In the genomic region with DNA sequence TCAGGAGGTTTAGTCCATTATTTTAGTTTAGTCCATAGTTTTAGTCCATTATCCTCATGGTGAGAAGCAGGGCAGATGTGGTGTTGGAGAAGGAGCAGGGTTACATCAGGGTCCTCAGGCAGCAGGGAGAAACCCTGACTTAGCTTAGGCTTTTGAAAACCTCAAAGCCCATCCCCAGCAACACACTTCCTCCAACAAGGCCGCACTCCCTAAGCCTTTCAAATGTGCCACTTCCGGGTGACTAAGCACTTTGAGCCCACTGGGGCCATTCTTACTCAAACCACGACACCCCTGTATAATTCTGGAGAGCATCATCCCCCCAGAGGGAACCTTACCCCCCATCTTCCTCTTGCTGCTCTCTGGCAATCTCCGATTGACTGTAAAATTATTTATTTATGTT, we compare ENCODE assay signal across 20 mouse cellular contexts. TPM values are rescaled to one million over a fixed set of nuclear protein-coding genes. Genes with fewer than 3 reads are reported as not detected.
DNase-seq lines count a peak whose midpoint lies in the region; ATAC-seq lines count a peak whose summit lies in the region.
"Had no signal": no experiment of that assay in that cellular context is flagged by ENCODE, and none has a peak within 500 bp of the region (broad histone marks: within the 10 kb centered on the region; RNA-seq: fewer than 3 reads in every experiment).

No protein-coding gene starts in this region.

- peak; percentile 54 for ATAC-seq in activated CD4-positive, CD25-positive, alpha-beta regulatory T cell, adult 4 months
- ATAC-seq in liver, embryonic 15.5 days (ENCODE audit: insufficient read depth): no peak
- ATAC-seq in heart, embryonic 12.5 days (ENCODE audit: insufficient number of reproducible peaks, low FRiP score): no peak
- ATAC-seq: forebrain, embryonic 13.5 days had no signal

- H3K4me2 ChIP-seq in liver, embryonic 15.5 days: no peak overlapping the region
- no peak overlapping the region for H3K4me2 ChIP-seq in heart, embryonic 12.5 days
- H3K4me2 ChIP-seq: forebrain, embryonic 13.5 days; heart, embryonic 11.5 days; midbrain, embryonic 11.5 days had no signal

- H3K9me3 ChIP-seq in liver, embryonic 15.5 days (replicated peaks): no peaks in the 10 kb centered on the region
- peaks cover 6% of the 10 kb centered on the region; the same call in 1 of the 2 replicates for H3K9me3 ChIP-seq in heart, embryonic 12.5 days (replicated peaks)
- H3K9me3 ChIP-seq: forebrain, embryonic 13.5 days had no signal

- WGBS in liver, embryonic 15.5 days (ENCODE audit: insufficient replicate concordance): 32% methylated on average over 4 of the region's 4 CpGs
- WGBS in heart, embryonic 12.5 days: 79% methylated on average over 4 of the region's 4 CpGs

- peaks cover 42% of the 10 kb centered on the region for H3K4me1 ChIP-seq in liver, embryonic 15.5 days (replicated peaks)
- peaks cover 6% of the 10 kb centered on the region; the same call in 1 of the 2 replicates for H3K4me1 ChIP-seq in heart, embryonic 12.5 days (replicated peaks)

- H3K27ac ChIP-seq in liver, embryonic 15.5 days (replicated peaks): peak overlapping the region; percentile 93; the same call in 1 of the 2 replicates
- no peak overlapping the region; the same call in 1 of the 2 replicates for H3K27ac ChIP-seq in heart, embryonic 12.5 days (ENCODE audit: poor library complexity, severe bottlenecking)
- H3K27ac ChIP-seq: forebrain, embryonic 13.5 days; stomach, postnatal 0 days had no signal

- no peak overlapping the region for H3K9ac ChIP-seq in liver, embryonic 15.5 days
- H3K9ac ChIP-seq in heart, embryonic 12.5 days: no peak overlapping the region
- H3K9ac ChIP-seq: forebrain, embryonic 13.5 days; liver, embryonic 14.5 days had no signal

- peak; percentile 20 for DNase-seq in thymus, postnatal 25 days
- DNase-seq in thymus, adult 18-20 months: no peak
- no peak for DNase-seq in lung, postnatal 14 days
- DNase-seq in right cerebral cortex, postnatal 10 days (ENCODE audit: low spot score in 2 of 2): no peak
- DNase-seq: cerebellum, postnatal 10 days; gastrocnemius, postnatal 25 days; heart, postnatal 4 days; kidney, adult 8-10 months; layer of hippocampus, postnatal 36 days; left cerebral cortex, postnatal 4 days; lung, postnatal 10 days had no signal

- peaks cover 19% of the 10 kb centered on the region; the same call in 1 of the 2 replicates for H3K27me3 ChIP-seq in liver, embryonic 15.5 days
- no peaks in the 10 kb centered on the region for H3K27me3 ChIP-seq in heart, embryonic 12.5 days (replicated peaks)
- H3K27me3 ChIP-seq: forebrain, embryonic 13.5 days had no signal

- no peaks in the 10 kb centered on the region for H3K36me3 ChIP-seq in liver, embryonic 15.5 days (replicated peaks)
- H3K36me3 ChIP-seq in heart, embryonic 12.5 days: no peaks in the 10 kb centered on the region

- no peak overlapping the region for H3K4me3 ChIP-seq in liver, embryonic 15.5 days (replicated peaks)
- H3K4me3 ChIP-seq in heart, embryonic 12.5 days: no peak overlapping the region
- H3K4me3 ChIP-seq: forebrain, embryonic 13.5 days had no signal

RNA-seq across cellular contexts. Expression of gene Wfikkn2, which starts 14.0 kb away (rescaled TPM):
- polyA plus RNA-seq in activated CD4-positive, CD25-positive, alpha-beta regulatory T cell, adult 4 months (2017; shearing (Covaris generic)): 1 to 10 TPM in 1 of 2 experiments, under 1 TPM in 1; 0.65 to 1.0 TPM
- polyA plus RNA-seq in liver, embryonic 15.5 days (2015; fragmentation: Nextera tagmentation; extraction: Ambion mirVana): 0.15 TPM in 2 replicates
- 2.0 and 2.5 TPM in 2 replicates for polyA plus RNA-seq in heart, embryonic 12.5 days (2016; fragmentation: Nextera tagmentation; extraction: Ambion mirVana)

RNA-seq across cellular contexts. Expression of gene Gm21885, which starts 21.9 kb away (rescaled TPM):
- polyA plus RNA-seq in activated CD4-positive, CD25-positive, alpha-beta regulatory T cell, adult 4 months (2017; shearing (Covaris generic)): 1 to 10 TPM in 1 of 2 experiments, not detected in 1; 2.6 TPM
- 0.15 TPM in 1 of 2 replicates, not detected in the other for polyA plus RNA-seq in liver, embryonic 15.5 days (2015; fragmentation: Nextera tagmentation; extraction: Ambion mirVana)
- 0.35 TPM in 1 of 2 replicates, not detected in the other for polyA plus RNA-seq in heart, embryonic 12.5 days (2016; fragmentation: Nextera tagmentation; extraction: Ambion mirVana)
- polyA plus RNA-seq: forebrain, embryonic 13.5 days; heart, embryonic 11.5 days; liver, embryonic 14.5 days; neural tube, embryonic 14.5 days; stomach, postnatal 0 days had no signal

RNA-seq across cellular contexts. Expression of gene Tob1, which starts 48.6 kb away (rescaled TPM):
- polyA plus RNA-seq in activated CD4-positive, CD25-positive, alpha-beta regulatory T cell, adult 4 months (2017; shearing (Covaris generic)): 1 to 10 TPM; 5.3 to 5.8 TPM
- polyA plus RNA-seq in liver, embryonic 15.5 days (2015; fragmentation: Nextera tagmentation; extraction: Ambion mirVana): 12.8 and 13.0 TPM in 2 replicates
- polyA plus RNA-seq in heart, embryonic 12.5 days (2016; fragmentation: Nextera tagmentation; extraction: Ambion mirVana): 34.9 and 35.2 TPM in 2 replicates
